Mouse (Mus musculus) layer of hippocampus, adult 8-10 months (tissue): ENCODE results near the gene Vgll4. TPM values are rescaled to one million over a fixed set of nuclear protein-coding genes. Genes with fewer than 3 reads are reported as not detected.

Experiments used
- DNase-seq, 2 experiments: peaks; one replicate each; pipeline ENCODE4 v3.0.0; 2022; ENCODE audit warnings: low spot score in 2 of 2
- total RNA-seq, 4 experiments: library from RNA; stranded (reverse); gene quantifications; 2 replicates each; pipeline ENCODE4 v1.2.4; 2022

The Vgll4 gene
- total RNA-seq, 4 experiments from 2014 or later = 48.9 to 53.4 (median 49.5) TPM

DNA sequence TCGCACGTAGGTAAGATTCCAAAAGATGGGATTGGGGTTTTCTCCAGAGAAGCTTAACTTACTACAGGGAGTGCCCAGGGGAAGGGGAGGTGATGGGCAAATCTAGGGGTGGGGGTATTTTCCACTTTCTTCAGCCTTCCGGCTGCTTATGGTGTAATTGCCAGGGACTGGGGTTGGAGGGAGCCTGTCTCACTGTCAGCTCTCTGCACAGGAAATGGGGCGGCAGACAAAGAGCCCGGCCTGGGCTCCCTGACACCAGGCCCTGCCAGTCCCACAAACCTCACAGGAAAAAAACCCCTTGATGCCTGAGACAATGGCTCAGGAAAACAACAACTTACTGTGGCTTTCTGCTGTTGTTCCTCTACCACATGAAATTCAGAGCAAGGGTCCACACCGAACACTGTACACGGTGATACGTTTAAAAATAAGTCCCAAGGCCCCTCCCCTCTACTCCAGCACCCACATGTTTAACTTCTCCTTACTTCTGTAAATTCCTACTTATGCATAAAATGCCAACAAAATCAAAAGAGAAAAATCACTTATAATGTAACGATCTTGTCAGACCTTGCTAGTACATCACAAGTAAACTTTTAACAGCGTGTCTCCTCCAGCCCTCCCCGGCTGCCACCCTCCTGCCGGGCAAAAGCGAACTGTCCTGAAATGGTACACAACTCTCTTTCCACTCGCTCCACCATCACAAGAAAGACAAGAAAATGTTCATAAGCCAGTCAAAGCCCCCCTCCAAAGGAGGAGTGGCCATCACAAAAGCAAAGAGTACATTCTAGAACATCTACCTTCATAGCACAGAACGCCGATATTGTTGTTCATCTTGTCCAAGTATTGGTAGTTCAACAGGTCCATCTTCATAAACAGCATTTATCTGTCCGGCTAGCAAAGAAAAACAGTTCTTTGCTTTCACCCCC, 49.0 kb downstream of the Vgll4 start:
- no peak for DNase-seq

DNA sequence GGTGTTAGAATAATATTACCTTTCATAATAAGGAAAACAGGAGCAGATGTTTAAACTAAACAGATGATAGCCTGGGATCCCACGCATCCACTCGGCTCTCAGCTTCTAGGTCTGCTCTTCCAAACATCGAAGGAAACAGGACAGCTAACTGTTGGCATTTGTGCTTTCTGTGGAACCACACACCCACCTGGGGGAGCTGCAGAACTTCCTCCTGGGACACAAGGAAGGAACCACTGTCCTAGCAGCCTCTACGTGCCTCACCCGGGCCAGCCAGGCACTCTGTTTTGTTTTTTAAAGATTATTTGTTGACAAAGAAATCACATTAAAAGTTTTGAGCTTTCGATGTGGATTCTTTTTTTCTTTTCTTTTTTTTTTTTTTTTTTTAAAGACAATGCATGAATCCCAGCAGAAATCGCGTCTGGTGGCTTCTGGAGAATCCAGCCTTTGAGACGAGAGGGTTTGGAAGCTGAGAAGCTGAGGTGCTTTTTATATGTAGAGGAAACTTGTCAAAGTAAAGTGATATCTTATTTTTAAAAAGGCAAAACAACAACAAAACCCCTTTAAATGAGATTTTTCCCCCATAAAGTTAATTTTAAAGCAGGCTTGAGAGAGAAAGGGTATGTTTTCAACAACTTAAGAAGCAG, 50.0 kb downstream of the Vgll4 start:
- DNase-seq = no peak

DNA sequence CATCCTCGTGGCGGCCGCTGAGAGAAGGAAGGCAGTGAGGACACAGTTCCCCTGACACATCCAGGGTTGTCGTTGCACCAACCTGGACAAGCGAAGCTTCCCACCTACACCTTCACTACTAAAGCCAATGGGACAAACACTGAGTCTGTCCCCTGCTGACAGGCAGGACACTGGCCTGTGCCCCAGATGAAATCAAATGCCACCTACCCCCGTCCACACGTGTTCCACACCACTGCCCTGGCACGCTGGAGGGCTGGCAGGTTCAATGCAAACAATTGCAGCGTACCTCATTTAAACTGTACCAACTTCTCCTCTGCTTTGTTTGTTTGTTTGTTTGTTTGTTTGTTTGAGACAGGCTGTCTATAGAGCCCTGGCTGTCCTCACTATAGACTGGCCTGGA, 50.8 kb downstream of the Vgll4 start:
- no peak for DNase-seq

DNA sequence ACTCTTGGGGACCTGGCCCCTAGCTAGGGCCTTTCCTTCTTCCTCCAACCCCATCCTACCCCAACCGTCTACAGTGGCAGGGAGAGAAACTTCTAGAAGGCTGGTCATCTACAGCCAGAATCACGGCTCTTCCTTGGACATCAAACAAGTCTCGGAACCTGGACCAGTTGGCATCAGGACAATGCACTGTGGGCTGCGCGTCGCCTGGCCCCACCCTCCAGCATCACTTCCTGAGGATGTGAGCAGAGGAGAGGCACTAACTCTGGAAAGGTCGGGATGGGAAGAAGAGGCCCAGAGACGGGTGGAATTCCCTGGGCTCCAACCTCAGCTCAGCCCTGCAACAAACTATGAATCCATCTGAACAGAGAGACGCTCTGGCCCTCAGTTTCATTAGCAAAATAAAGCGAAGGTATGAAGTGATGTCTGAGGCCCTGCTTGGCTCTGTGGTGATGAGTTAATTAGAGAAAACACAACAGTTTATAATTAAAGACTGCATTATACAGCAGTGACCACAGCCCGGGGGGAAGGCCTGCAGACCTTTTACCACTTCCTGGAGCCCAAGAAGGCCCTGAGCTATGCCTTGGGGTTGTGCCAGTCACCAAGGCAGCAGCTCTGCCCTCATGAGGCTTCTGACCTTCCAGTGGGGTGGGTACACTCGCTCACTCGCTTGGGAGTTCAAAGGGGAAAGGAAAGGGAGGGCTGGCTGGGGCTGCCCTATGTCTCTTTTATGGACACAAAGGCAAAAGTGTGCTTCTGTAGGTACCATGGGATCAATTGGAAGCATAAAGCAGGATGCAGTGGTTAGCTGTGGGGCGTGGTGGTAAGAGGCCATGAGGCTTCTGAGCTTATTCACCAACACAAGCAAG, 51.8 kb downstream of the Vgll4 start:
- no peak for DNase-seq

DNA sequence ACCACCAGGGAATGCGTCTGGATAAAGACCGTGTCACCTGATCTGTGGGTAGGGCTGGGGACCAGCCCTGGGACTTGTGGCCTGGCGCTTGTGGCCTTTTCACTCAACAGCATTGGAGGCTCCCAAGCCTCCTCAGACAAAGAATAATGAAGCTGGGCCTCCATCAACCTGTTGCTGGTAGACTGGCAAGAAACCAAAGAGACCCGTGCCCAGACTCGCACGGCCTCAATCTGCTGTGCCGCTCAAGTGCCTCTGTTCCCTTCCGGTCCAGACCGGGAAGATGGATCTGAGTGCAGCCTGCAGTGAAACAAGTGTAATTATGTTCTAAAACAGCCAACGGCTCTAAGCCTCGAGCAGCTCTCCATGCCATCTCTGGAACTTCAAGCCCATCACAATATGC, 52.7 kb downstream of the Vgll4 start:
- no peak for DNase-seq

DNA sequence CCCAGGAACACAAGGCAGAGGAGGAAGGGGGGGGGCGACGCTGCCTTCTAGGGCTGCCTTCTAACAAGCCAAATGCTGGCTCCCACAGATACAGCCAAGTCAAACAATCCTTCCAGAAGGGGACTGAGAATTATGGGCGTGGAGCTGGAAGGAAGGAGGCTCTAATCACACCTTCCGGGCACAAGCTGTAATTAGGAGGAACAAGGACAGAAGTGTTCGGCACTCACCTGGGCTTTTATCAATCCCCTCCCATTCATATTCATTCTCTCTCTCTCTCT, 53.1 kb downstream of the Vgll4 start:
- no peak for DNase-seq

DNA sequence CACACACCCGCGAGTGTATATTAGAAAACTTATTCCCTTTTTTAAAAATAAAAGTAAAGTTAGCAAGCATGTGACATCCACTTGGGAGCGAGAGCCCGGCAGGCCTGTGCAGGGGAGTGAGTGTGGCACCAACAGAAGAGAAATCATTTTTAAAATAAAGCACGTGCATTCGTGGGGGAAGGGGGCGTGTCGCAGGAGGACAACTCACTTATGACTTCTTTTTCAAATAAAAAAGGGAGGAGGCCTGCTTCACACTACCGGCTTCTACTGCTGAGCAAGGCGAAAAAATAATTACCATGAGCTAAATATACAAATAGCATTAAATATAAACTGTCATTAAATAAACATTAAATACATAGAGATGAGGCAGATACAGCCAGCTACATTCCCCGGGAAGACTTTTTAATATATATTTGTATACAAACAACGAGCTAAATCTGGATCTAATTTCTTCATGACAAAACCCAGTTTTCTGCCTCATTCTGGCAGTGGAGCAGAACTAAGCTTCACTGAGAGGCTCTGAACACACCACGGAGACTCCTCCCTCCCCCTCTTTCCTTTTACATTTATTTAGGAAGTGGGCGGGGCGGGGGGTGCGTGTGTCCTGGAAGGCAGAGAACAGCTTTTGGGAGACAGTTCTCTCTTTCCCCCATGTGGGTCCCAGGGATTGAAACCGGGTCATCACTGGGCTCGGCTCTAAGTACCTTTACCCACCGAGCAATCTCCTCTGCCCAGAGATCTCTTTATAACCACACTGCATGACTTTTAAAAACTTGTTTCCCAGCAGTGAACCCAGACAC, 53.7 kb downstream of the Vgll4 start:
- DNase-seq = no peak

DNA sequence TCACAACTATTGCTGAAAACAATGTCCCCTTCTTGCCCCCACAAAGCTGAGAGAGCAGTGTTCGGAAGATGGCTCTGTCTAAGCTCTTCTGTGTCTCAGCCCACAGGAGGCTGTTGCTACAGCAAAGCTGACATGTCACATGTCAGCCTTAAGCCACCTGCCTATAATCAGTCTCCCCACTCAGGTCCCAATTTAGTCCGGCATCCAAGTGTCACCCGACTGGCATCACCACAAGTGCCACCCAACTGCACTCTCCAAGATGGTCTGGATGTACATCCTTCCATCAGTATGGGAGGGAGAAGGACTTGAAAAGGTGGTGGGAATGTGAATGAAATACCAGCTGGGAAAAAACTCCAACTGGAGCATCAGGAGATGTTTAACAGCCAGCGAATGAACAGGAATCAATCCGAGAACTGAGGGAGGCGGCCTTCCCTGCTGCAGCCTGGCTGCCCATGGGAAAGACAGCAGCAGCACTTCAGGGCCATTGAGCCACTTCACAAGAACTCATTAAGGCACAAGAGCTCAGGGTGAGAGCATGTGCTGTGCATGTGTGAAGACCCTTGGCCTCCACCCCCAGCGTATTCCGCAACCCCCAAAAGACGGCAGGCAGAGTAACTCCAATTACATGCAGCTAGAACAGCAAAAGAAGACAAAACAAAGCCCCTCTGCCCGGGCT, 55.6 kb downstream of the Vgll4 start:
- no peak for DNase-seq

DNA sequence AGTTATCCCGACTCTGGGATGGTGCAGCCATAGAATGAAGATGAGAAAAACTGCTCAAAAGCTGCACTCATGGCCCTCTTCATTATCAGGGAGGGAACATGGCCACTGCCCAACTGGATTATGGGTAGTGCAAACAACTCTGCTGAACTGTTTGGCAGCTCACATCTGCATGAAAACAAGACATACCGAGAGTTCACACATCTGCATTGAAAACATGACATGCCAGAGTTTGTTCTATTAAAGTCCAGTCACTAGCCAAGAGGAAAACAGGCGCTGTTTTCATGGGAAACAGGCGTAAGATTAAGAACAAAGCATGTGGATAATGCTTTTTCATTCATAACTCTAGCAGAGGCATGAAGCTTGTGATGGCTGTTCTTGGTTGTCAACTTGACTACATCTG, 56.7 kb downstream of the Vgll4 start:
- no peak for DNase-seq

DNA sequence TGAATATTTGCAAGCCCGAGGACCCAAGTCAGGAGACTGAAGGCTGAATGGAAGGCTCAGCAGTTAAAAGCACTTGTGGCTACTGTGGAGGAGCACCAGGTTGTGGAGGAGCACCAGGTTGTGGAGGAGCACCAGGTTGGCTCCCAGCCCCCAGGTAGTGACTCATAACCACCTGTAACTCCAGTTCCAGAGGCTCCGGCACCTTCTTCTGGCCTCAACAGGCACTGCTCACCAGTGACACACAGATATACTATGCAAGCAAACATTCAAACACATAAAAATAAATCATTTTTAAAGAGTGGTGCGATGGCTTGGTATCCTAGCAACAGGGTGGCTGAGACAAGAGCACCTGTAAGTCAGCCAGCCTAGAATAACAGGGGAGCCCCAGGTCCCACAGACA, 58.3 kb downstream of the Vgll4 start:
- no peak for DNase-seq

DNA sequence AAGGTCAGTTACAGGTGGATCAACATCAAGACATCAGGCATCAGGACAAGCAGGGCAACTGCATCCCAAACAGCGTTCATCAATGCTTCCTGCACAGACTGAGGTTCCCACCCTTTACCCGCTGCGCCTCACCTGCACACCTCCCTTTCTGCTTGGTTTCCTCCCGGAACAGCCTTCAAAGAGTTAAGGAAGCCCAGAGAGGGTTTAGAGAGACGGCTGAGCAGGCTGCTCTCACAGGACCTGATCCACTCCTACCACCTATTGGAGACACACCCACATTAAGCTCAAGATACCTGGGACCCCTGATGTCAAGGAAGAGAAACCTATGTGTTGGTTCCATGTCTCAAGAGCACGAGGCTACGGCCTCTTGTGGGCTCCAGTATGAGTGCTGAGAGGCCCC, 60.0 kb downstream of the Vgll4 start:
- DNase-seq = no peak

DNA sequence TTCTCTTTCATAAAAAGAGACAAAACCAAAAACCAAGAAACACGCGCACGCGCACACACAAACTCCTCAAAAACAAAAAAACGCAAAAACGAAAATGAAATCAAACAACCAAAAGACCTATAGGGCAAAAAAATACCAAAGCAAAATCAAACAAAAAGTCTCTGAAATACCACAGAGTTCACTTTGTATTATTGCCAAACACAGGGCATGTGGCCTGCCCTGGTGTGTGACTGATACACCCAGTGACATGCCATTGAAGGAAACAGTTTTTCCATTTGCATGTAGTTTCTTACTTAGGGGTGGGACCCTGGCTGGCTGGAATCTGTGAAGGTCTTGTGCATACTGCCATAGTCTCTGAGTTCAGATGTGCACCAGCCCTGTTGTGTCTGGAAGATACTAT, 62.3 kb downstream of the Vgll4 start:
- no peak for DNase-seq

DNA sequence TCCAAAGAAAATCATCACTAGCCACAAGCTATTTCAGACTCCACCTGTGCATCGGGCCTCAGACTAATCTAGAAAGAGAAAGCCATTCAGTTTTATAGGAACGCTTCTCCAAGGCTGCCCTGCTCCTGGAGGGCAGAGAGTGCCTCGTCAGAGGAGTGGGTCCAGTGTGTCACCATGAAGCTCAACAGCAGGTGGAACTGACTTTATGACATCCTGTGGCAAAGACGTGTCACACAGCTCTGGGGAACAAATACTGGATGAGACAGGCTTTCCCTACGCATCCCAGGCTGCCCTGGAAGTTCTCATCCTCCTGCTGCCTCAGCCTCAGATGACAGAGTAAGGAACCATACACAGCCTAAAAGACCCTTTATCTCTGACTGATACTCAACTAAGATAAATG, 63.6 kb downstream of the Vgll4 start:
- DNase-seq = no peak

DNA sequence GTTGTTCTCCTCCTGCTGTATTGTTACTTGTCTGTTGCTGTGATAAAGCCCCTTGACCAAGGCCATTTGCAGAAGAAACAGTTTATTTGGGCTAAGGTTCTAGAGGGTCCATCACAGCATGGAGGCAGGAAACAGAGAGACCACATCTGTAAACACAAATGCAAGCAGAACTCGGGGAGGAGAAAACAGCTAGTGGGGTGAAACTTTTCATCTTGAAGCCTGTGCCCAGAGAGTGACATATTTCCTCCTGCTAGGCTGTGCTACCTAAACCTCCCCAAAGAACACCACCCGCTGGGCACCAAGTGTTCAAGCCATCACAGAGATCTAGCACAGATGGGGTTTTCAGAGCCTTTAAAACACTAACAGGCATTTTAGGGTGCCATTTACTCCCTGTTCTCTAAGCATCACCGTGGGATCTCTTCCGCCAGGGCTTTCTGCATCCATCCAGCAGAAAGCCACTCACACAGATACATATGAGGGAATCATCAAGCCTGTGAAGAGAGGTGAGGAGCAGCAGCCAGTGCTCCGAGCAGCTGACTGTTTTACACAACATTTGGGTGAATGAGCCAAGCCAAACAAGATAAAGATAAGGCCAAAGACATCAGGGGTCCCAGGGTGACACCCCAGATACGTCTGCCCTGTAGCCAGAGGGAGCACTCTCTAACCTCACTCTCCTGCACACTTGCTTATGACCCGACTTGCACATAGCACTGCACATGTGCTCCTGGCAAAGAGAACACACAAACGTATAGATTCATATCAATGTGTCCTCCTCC, 64.4 kb downstream of the Vgll4 start:
- no peak for DNase-seq

DNA sequence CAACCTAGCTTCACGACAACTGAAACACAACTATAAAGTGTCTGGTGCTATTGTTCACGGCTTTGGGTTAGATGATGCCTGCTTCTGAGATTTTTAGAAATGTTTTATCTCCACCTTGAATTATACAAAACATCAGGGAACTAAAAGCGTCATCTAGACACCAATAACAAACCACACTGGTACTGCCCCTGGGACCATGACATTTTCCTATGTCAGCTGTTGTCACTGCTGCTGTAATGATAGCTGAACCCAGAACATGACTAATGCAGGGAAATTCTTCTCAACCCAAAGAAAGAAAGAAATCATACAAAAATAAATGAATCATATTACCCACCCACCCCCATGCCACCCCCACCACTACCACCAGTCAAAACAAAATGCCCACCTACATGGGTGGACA, 65.0 kb downstream of the Vgll4 start:
- no peak for DNase-seq

DNA sequence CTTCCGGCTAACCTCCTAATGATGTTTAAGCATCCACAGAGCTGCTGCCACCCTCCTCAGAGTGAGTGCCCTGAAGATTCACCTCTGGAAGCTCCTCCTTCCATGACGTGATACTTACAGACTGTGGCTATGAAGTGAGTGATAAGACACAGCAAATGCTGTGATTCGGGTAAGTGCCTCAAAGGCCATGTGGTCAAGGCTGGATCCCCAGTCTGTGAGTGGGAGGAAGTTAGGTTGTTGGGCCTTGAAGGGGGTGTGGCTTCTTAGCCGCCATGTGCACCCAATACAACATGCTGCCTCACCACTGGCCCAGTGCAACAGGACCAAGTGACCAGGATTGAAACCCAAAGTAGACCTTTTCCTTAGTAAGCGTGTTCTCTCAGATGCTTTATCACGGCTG, 65.6 kb downstream of the Vgll4 start:
- no peak for DNase-seq

DNA sequence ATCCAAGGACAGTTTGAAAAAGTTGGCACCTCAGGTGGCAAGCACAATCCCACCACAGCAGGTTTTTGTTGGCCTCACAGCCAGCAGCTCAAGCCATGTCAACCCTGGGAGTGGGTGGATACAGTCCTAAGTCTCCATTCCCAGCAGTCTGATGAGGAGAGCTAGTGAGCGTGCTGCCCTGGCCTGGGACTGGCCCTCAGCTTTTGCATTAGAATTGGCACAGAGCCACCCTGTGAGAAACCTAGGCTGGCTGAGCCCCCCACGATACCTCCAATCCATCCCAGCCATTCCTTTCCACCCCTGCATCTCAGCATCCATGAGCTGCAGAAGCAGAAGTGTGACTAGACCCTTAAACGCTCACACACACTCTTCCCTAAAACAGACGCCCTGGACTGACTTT, 67.9 kb downstream of the Vgll4 start:
- no peak for DNase-seq

DNA sequence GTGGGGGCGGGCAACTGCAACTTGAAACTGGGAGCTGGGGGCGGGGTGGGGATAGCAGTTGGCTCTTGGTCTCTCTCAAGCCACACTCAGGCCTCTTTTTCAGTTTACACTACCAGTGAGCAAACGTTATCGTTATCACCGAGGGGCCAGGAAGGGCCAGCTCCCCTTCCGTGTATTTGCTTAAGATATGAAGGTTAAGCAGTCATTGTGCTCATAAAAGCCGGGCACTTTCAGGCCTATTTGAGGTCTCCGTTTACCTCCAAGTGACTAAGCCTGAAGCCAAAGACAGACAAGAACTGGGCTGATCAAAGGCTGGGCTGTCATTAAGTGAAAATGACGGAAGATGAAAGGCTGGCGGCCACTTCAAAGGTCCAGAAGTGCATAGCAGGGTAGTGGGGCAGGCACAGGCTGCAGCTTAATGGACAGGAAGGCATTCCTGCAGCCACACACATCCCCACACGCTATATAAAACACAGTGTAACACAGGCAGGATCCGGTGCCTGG, 68.4 kb downstream of the Vgll4 start:
- no peak for DNase-seq

DNA sequence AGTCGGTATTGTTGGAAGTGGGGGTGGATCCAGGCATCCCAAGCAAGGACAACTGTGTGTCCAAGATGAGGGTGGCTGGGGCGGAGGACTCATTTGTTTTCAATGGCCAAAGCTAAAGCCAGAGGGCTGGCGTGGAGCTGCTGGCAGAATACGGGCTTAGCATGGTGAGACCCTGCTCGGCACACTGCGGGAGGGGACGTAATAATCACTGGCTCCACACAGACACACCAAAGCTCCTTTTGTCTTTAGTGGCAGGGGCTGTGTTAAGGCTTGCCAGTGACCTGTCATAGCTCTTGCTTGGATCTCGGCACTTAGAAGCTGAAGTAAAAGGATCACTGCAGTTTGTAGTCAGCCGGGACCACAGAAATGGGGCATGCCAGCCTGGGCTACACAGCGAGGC, 69.6 kb downstream of the Vgll4 start:
- no peak for DNase-seq

DNA sequence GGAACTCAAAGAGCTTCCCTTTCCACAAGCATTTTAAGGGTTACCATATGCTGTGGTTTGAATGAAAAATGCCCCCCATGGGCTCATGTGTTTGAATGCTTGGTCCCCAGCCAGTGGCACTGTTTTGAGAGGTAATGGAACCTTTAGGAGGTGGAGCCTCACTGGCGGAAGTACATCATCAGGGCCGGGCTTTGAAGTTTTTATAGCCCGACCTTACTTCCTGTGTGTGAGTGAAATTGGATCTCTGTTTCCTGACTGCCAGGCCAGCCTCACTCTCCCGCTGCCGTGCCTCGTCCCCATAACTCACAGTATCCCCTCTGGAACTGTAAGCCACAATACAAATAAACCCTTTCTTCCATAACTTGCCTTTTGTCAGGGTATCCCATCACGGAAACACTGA, 70.1 kb downstream of the Vgll4 start:
- DNase-seq = no peak
